Mouse (Mus musculus): Measurements from ENCODE around the gene Pip4k2b.
"Not testable (repeated sequence)": the region's sequence is repeated elsewhere in the genome, so short reads cannot be mapped to it uniquely, and the experiment has no call there.

Gene Pip4k2b

GRCm38 (mm10) chr11:97753277-97753676 lies 8.8 kb upstream of the Pip4k2b start:
- no peak for DNase-seq (ENCODE audit: low spot score in 2 of 2)

GRCm38 (mm10) chr11:97748496-97748895 lies 4.0 kb upstream of the Pip4k2b start:
- no peak for DNase-seq (ENCODE audit: low spot score in 2 of 2)

DNA sequence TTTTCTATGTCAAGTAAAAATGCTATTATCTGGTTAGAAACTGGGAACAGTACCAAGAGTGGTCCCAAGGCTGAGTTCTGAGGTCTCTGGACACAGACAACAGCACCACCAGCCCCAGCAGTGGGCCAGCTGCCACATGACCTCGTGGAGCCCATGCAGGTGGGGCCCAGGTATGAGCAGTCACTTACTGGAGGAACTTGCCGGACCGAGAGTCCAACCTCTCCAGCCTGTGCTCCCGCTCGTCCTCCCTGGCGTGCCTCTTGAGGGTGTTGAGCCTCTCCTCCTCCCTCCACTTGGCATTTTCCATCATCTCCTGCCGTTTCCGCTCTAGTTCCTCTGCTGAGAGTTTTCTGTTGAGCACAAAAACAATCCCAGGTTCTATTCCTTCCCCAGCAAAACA lies 3.3 kb upstream of the Pip4k2b start:
- DNase-seq (ENCODE audit: low spot score in 2 of 2): no peak

DNA sequence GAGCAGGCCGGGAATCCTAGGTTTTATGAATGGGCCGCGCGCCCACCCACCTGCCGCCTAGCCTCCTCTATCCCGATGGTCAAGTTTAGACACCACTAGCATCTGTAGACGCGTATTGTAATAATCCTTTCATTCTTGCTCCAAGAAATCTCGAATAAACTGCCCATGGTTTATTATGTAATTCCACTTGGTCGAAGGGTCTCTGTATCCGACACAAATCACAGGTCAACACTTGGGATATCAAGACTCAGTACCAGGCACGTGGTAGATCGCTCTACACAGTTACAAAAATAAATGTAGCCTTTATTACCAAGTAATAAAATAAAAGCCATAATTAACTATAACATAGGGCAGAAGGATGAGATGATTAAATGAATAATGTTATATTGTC lies 822 bp upstream of the Pip4k2b start:
- no peak for DNase-seq (ENCODE audit: low spot score in 2 of 2)

GRCm38 (mm10) chr11:97744718-97745330 lies 320 bp upstream of the Pip4k2b start:
- peak; percentile 97 for DNase-seq (ENCODE audit: low spot score in 2 of 2)

DNA sequence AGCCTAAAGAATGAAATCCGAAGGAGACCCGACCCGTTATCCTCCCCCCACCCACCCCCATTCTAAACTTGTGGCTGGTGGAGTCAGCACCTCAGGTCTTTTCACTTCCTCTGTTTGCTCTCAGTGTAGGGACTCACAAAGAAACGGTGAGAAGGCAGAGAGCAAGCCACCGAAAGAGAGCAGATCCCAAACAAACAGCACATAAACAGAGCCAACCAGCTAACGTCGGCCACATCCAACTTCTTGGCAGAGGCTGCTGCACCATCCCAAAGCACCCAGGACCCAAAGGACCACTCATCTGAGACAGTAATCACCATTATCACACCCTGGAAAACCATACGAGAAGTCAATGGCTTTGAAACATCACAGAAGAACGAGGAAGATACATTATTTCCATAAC lies 1.1 kb downstream of the Pip4k2b start:
- peak; percentile 27 to 49 for DNase-seq (ENCODE audit: low spot score in 2 of 2)

- DNase-seq (ENCODE audit: low spot score in 2 of 2): peak; percentile 35 to 38
Observed at GRCm38 (mm10) chr11:97742591-97742990, 1.9 kb downstream of the Pip4k2b start.

DNA sequence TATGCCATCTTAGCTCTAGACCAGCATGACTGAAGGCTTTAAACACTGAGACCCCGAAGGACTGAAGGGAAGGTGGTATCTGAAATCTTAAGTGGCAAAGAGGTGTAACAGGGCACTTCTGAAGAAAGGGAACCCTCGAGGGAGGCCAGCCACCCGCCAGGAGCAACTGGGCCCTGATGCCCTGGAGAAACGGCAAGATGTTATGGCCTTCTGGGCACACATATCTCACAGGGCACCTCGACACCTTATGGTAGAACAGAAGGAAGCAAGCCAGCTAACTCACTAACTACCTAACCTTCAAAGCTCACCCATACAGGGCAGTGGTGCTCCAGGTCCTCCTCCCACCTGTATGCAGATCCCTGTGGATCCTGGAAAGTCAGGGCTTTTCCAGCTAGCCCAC lies 2.3 kb downstream of the Pip4k2b start:
- no peak for DNase-seq (ENCODE audit: low spot score in 2 of 2)

DNA sequence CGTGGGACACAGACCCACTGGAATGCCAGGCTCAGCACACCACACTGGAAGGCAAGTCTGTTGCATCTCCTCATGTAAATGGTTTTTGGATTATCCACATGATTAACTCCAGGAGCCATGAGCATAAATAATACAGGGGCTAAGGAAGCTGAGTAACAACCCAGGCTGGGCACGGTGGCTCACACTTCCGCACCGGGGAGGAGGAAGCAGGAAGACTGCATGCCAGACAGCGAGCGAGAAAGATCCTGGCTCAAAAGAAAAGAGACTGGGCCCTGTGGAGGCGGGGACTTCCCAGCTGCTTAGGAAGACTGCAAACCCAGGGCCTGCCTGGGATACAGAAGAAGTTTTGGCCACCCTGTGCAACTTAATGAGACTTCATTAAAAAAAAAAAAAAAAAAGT lies 4.3 kb downstream of the Pip4k2b start:
- DNase-seq (ENCODE audit: low spot score in 2 of 2): peak in 1 of 2 experiments; percentile 40

DNA sequence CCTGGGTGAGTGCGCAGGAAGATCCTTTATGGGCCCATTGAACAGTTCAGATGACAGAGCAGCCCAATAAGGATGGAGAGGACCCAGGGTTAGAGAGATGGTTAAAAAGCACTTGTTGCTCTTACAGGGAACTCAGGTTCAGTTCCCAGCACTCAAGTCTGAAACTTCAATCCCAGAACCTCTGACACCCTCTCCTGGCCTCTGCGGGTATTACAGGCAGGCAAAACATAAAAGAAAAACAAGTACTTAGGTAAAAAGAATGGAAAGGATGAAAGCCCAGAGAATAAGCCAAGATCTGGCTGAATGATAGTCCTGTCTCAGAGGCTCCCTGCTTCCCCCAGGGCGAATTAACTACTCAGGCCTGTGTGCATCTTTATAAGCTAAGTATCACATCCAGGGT lies 5.3 kb downstream of the Pip4k2b start:
- DNase-seq (ENCODE audit: low spot score in 2 of 2): no peak

DNA sequence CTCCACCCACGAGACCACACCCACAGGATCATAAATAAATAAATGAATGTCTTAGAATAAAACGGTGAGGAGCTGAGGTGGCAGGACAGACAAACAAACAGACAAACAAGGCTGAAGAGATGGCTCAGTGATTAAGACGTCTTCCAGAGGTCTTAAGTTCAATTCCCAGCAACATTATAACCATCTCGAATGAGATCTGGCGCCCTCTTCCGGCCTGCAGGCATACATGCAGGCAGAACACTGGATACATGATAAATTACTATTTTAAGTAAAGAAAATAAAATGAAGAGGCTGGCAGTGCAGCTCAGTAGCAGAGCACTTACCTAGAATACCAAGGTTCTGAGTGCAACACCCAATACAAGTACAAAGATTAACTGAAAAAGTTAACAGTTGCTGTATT lies 5.8 kb downstream of the Pip4k2b start:
- no peak for DNase-seq (ENCODE audit: low spot score in 2 of 2)

GRCm38 (mm10) chr11:97737600-97737999 lies 6.9 kb downstream of the Pip4k2b start:
- DNase-seq (ENCODE audit: low spot score in 2 of 2): no peak

GRCm38 (mm10) chr11:97736645-97737044 lies 7.9 kb downstream of the Pip4k2b start:
- no peak for DNase-seq (ENCODE audit: low spot score in 2 of 2)

GRCm38 (mm10) chr11:97734810-97735209 lies 9.7 kb downstream of the Pip4k2b start:
- not testable (repeated sequence) for DNase-seq (ENCODE audit: low spot score in 2 of 2)

- no peak for DNase-seq (ENCODE audit: low spot score in 2 of 2)
Observed at GRCm38 (mm10) chr11:97733689-97734088, 10.8 kb downstream of the Pip4k2b start.

DNA sequence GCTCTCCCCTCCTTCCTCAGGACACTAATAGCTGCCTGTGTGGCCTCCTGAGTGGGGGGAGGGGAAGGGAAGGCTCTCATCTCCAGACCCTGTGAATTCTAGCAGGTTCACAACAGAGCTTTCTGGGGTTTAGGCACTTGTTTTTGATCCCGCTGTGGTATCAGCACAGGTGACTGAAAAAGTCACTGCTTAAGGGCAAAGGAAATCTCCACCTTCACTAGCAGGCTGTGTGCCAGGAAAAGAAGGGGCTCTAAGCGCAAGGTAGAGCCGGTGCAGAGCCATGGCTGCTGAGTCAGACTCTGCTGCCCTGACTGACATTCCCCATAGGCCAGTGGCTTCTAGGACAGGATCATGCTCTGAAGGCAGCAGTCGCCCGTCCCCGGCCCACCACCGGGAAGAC lies 15.8 kb downstream of the Pip4k2b start:
- no peak for DNase-seq (ENCODE audit: low spot score in 2 of 2)

DNA sequence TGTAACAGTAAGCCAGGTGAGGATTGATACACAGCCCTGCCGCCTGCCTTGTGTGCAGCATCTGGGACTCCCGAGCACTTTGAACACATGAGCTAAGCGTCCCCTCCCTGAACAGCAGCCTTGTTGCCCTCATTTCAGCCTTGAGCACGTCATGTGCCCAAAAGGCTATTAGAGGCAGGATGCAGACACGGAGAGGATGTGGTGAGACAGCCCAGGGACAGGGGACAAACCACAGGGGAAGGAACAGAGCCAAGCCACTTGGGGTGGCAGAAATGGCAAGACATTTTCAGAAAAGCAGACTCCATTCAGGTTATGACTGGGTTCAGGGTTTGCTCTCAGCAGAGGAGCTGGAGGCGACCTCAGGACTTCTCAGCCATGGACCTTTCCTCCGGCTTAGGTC lies 16.2 kb downstream of the Pip4k2b start:
- DNase-seq (ENCODE audit: low spot score in 2 of 2): peak; percentile 50 to 58

- no peak for DNase-seq (ENCODE audit: low spot score in 2 of 2)
Observed at GRCm38 (mm10) chr11:97723709-97724108, 20.8 kb downstream of the Pip4k2b start.

DNA sequence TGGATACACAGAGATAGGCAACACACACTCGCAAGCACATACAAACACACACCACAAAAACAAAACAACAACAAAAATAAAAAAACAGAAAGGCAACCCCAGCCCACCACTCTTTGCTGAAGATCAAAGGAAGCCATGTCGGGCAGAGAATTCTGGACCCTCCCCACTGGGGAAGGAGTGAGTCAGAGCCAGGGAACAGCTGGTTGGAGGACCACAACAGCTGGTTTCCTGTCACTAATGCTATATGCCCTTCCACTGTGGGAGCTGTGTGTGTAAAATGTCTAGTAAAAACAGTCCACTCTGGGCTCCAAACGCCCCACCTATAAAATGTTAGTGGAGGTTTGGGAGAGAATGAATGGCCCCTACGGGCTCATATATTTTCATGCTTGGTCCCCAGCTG lies 23.2 kb downstream of the Pip4k2b start:
- no peak for DNase-seq (ENCODE audit: low spot score in 2 of 2)

DNA sequence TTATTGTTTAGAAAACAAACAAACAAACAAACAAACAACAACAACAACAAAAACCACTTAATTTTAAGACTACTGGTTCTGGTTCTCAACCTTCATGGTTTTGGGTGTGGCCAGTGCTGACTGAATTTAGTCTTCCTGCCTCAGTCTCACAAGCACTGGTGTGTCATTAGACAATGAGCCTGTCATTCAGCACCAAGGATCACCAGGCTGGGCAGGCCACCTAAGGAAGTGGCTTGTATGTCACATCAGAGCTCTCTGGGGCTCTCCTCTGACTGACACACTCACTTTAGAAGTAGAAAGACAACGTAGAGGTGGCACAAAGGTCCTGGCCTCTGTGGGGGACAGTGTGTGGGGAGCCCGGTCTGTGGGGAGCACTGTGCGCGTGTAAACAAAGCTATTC lies 25.5 kb downstream of the Pip4k2b start:
- no peak for DNase-seq (ENCODE audit: low spot score in 2 of 2)

DNA sequence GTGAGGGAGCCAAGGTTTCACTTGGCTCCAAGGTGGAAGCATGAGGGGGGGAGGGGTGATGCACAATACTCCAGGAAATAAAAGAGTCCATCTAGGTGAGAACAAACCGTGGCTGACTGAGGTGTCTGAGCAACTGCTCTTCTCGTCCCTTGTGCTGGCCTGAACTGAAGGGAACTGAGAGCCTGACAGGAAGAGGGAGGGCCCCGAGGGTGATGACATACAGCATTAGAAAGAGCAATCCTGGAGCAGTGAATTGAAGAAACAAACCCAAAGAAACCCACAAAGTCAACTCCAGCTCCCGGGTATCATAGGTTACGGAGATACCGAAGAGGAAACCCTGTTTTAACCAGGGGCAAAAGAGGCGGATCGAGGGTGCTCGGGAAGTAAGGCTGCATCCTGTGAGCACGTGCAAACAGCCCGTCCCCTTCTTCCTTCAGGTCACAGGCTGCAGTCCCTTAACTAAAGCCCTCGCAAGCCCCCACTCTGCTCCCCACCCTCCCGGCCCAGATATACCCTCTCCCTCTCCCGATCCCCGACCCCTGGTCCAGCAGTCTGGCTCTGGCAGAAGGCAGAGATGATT lies 26.1 kb downstream of the Pip4k2b start:
- peak; percentile 67 to 75 for DNase-seq (ENCODE audit: low spot score in 2 of 2)

GRCm38 (mm10) chr11:97717369-97718280 lies 26.9 kb downstream of the Pip4k2b start:
- DNase-seq (ENCODE audit: low spot score in 2 of 2): no peak

DNA sequence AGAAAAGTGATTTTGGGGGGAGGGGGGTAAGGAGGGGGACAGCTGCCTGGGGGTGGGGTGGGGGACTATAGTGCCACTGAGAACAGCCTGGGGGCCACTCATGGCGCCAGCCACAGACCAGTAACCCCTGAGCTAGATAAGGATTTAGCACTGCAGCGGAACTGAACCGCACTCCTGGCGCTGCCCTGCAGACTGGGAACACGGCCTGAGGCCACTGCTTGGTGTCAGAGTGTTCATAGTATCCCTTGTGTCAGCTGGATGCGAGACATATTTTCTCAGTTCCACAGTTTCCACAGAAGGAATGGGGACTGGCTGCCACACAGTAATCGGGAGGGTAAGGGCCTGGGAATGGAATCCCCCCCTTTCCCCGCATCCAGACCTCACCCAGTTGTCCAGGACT lies 28.5 kb downstream of the Pip4k2b start:
- no peak for DNase-seq (ENCODE audit: low spot score in 2 of 2)

Data from spleen, postnatal 36 days (tissue).